Mouse (Mus musculus) intestine, embryonic 15.5 days (tissue): ENCODE measurements around the gene Amer2. TPM values are rescaled to one million over a fixed set of nuclear protein-coding genes. Genes with fewer than 3 reads are reported as not detected.

Experiments
- ATAC-seq: fragments of 200-750 bp; cut with Nextera tagmentation; 2 replicates; pipeline ENCODE4 v1.8.0; 2017; ENCODE audit warnings: moderate TSS enrichment, moderate library complexity
- H3K27ac ChIP-seq: fragments of 300-500 bp; sonication (generic); 2 replicates; pipeline ENCODE4 v1.5.1; 2015; ENCODE audit warnings: mild to moderate bottlenecking, inconsistent platforms
- H3K27me3 ChIP-seq: fragments of 300-500 bp; sonication (generic); replicated peaks from 2 replicates; pipeline ENCODE4 v1.6.1; 2015; ENCODE audit warnings: inconsistent platforms
- H3K36me3 ChIP-seq: fragments of 300-500 bp; sonication (generic); 2 replicates; pipeline ENCODE4 v1.6.1; 2015; ENCODE audit warnings: inconsistent platforms
- H3K4me1 ChIP-seq: fragments of 300-500 bp; sonication (generic); replicated peaks from 2 replicates; pipeline ENCODE4 v1.6.1; 2015; ENCODE audit warnings: inconsistent platforms
- H3K4me2 ChIP-seq: fragments of 300-500 bp; sonication (generic); replicated peaks from 2 replicates; pipeline ENCODE4 v1.6.1; 2015; ENCODE audit warnings: mild to moderate bottlenecking, inconsistent platforms
- H3K4me3 ChIP-seq: fragments of 300-500 bp; sonication (generic); replicated peaks from 2 replicates; pipeline ENCODE4 v1.5.1; 2015; ENCODE audit warnings: inconsistent platforms
- H3K9ac ChIP-seq: fragments of 300-500 bp; sonication (generic); 2 replicates; pipeline ENCODE4 v1.6.1; 2015; ENCODE audit warnings: inconsistent platforms
- H3K9me3 ChIP-seq: fragments of 300-500 bp; sonication (generic); 2 replicates; pipeline ENCODE4 v1.6.1; 2016; ENCODE audit warnings: inconsistent platforms
- WGBS: fragments of 180-500 bp; shearing (Covaris S2); methylation state at CpG from one replicate; pipeline ENCODE4 v1.1.7; 2015; 5-methylcytosine and 5-hydroxymethylcytosine counted together
- polyA plus RNA-seq: library from polyadenylated mRNA; unstranded; fragments of >200 nt; fragmentation: Nextera tagmentation; extraction: Ambion mirVana; gene quantifications from 2 replicates; pipeline ENCODE4 v1.2.1, GENCODE M21; 2015

Amer2 gene
- polyA plus RNA-seq, 1 experiment from 2014 or later, result 1.5 TPM

DNA sequence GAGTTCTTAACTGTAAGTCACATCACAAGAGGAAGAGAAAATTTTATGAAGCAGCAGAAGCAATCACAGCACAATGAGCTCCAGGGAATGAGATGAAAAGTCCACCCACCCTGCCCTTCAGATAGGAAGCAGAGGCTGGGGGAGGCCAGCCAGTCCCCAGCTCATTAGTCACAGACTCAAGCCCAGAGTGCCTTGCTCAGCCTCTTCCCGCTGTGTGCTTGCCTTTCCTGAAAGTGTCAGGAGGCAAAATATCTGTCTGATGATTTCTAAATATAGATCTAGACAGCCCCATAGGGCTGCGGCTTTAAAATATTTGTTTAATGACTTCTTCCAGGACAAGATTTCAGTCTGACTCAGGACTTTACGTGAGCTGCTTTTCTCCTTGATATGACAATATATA, 54.8 kb downstream of the Amer2 start:
- H3K27me3 ChIP-seq, result no peaks in the 10 kb centered on the region
- no peaks in the 10 kb centered on the region for H3K4me1 ChIP-seq
- no peak overlapping the region for H3K4me2 ChIP-seq
- no peaks in the 10 kb centered on the region for H3K9me3 ChIP-seq
- WGBS, result 17% methylated on average over 3 of the region's 3 CpGs
- no peak overlapping the region for H3K27ac ChIP-seq
- no peaks in the 10 kb centered on the region for H3K36me3 ChIP-seq
- no peak for ATAC-seq
- H3K4me3 ChIP-seq, result no peak overlapping the region
- no peak overlapping the region for H3K9ac ChIP-seq

DNA sequence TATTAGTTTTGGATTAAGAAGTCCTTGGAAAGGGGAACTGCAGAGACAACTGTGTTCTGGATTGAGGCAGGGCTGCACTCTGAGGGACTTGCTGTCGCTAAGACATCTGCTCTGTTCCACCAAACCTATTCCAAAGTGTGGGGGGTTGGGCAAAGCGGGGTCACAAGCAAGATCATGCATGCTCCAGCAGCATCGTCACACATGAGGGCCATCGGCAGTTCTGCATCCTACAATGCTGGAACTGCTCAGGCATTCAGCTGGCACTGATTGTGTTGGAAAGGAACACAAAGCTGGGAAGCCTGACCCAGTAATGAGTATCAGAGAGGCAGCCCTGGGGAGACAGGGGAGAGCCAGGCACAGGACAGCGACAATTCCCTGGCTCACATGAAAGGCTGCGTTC, 56.5 kb downstream of the Amer2 start:
- Histone ChIP-seq H3K4me2 (no peak overlapping the region), H3K36me3 (no peaks in the 10 kb centered on the region), H3K27me3 (no peaks in the 10 kb centered on the region), H3K27ac (no peak overlapping the region), H3K4me1 (no peaks in the 10 kb centered on the region), H3K9me3 (no peaks in the 10 kb centered on the region), H3K9ac (no peak overlapping the region), H3K4me3 (no peak overlapping the region)
- no peak for ATAC-seq
- WGBS, result 70% methylated on average over 6 of the region's 6 CpGs

DNA sequence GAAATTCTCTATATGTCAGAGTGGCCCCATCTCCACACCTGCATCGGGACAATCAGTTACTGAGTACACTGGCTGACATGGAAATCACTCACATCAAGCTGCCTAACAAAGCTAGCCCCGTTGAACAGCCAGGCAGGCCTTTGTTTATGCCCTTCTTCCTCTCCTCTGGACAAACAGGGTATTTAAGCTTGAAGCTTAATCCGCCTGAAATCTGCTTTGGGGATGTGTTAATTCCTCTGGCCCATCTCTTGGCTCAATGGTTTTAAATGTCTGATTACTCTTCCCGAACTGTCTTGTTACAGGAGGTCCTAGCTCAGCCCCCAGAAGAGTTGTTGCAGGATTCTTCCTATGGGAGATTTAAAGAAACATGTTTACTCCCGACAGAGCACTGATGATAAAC, 58.5 kb downstream of the Amer2 start:
- H3K36me3 ChIP-seq, result no peaks in the 10 kb centered on the region
- WGBS, result 44% methylated on average over 5 of the region's 5 CpGs
- no peaks in the 10 kb centered on the region for H3K9me3 ChIP-seq
- no peak overlapping the region for H3K4me3 ChIP-seq
- H3K9ac ChIP-seq, result no peak overlapping the region
- H3K4me1 ChIP-seq, result no peaks in the 10 kb centered on the region
- no peak overlapping the region for H3K27ac ChIP-seq
- no peak for ATAC-seq
- no peaks in the 10 kb centered on the region for H3K27me3 ChIP-seq
- H3K4me2 ChIP-seq, result no peak overlapping the region

DNA sequence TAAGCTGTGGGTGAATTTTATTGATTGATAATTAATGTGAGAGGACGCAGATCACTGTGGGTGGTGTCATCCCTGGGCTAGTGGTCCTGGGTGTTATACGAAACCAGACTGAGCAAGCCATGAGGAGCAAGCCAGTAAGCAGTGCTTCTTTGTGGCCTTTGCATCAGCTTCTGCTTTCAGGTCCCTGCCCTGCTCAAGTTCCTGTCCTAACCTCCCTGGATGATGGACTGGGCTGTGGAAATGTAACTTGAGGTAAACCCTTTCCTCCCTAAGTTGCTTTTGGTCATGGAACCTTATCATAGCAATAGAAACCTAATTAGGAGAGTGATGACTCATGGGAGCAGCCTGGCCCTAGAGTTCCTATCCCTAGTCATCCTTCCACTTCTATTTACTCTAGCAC, 59.1 kb downstream of the Amer2 start:
- H3K27ac ChIP-seq, result no peak overlapping the region
- H3K4me3 ChIP-seq, result no peak overlapping the region
- whole genome bisulfite sequencing, result 81% methylated on average over 2 of the region's 2 CpGs
- no peaks in the 10 kb centered on the region for H3K9me3 ChIP-seq
- no peak overlapping the region for H3K4me2 ChIP-seq
- no peaks in the 10 kb centered on the region for H3K36me3 ChIP-seq
- ATAC-seq, result no peak
- H3K9ac ChIP-seq, result no peak overlapping the region
- no peaks in the 10 kb centered on the region for H3K4me1 ChIP-seq
- no peaks in the 10 kb centered on the region for H3K27me3 ChIP-seq

DNA sequence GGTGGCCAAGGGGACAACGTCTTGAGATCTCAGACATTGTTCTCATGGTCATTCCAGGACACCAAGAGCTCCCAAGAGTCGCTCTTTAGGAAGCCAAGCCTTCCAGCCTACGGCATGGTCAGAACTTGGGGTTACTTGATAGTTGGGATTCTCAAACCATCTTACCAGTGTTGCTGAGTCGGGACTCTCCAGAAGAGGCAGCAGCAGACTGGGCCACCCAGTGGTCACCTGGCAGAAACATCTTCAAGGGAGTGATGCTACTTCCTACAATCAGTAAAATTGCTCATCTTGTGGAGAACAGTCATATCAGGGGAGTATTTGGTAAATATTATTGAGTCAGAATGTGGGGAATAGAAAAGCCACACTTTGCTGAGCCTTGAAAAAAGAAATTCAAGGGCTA, 62.5 kb downstream of the Amer2 start:
- H3K4me3 ChIP-seq, result no peak overlapping the region
- H3K36me3 ChIP-seq, result no peaks in the 10 kb centered on the region
- H3K9ac ChIP-seq, result no peak overlapping the region
- H3K4me2 ChIP-seq, result no peak overlapping the region
- WGBS, result 73% methylated on average over 4 of the region's 4 CpGs
- H3K9me3 ChIP-seq, result no peaks in the 10 kb centered on the region
- ATAC-seq, result no peak
- no peak overlapping the region for H3K27ac ChIP-seq
- H3K27me3 ChIP-seq, result no peaks in the 10 kb centered on the region
- no peaks in the 10 kb centered on the region; the same call in 1 of the 2 replicates for H3K4me1 ChIP-seq

DNA sequence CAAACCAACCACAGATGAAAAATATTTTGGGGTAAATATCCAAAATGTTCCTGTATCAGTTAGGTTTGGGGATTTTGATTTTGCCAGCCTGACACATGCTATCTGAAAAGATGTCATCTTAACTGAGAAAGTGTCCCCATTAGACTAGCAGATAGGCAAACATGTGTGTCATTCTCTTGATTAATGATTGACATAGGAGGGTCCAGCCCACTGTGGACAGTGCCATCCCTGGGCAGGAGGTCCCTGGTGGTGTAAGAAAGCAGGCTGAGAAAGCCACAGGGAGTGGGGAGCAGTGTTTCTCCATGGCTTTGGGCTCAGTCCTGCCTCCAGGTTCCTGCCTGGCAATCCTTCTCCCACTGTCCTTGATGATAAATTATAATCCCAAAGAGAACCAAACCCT, 63.3 kb downstream of the Amer2 start:
- Histone ChIP-seq H3K4me2 (no peak overlapping the region), H3K27ac (no peak overlapping the region), H3K4me1 (no peaks in the 10 kb centered on the region; the same call in 1 of the 2 replicates), H3K9me3 (no peaks in the 10 kb centered on the region), H3K9ac (no peak overlapping the region), H3K36me3 (no peaks in the 10 kb centered on the region), H3K4me3 (no peak overlapping the region), H3K27me3 (no peaks in the 10 kb centered on the region)
- ATAC-seq, result no peak

Other genes with a start within 250 kb of the Amer2 start
- gene Atp8a2, start 176.1 kb upstream of the Amer2 start, polyA plus RNA-seq, result 7.0 and 9.2 TPM in 2 replicates
- gene Nupl1, start 121.8 kb upstream of the Amer2 start, polyA plus RNA-seq, result 0.05 and 0.16 TPM in 2 replicates
- 42.2 and 47.8 TPM in 2 replicates for gene Gm49336, start 121.8 kb upstream of the Amer2 start, polyA plus RNA-seq
- 26.3 and 27.8 TPM in 2 replicates for gene Mtmr6, start 108.0 kb upstream of the Amer2 start, polyA plus RNA-seq